Mouse (Mus musculus): ENCODE results near the gene Acot8.
A peak's percentile ranks its signal among the peaks of the same experiment; 100 is the strongest.
"Not testable (repeated sequence)": the region's sequence is repeated elsewhere in the genome, so short reads cannot be mapped to it uniquely, and the experiment has no call there.

Acot8 gene

DNA sequence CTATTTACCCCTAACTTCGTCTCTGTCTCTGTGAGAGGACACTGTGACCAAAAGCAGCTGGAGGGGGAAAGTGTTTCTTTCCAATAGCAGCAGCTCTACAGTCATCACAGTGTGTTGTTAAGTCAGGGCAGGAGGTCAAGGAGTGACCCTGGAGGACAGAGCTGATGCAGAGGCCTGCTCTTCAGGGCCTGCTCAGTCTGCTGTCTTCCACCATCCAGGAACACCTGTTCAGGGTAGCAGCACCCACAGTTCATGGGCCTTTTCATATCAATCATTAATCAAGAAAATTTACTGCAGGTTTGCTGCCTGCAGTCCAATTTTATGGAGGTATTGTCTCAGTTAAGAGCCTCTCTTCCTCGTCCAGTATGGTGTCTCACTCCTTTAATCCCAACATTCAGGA is 8.9 kb upstream of the Acot8 start:
- DNase-seq (ENCODE audit: low read depth), result no peak

DNA sequence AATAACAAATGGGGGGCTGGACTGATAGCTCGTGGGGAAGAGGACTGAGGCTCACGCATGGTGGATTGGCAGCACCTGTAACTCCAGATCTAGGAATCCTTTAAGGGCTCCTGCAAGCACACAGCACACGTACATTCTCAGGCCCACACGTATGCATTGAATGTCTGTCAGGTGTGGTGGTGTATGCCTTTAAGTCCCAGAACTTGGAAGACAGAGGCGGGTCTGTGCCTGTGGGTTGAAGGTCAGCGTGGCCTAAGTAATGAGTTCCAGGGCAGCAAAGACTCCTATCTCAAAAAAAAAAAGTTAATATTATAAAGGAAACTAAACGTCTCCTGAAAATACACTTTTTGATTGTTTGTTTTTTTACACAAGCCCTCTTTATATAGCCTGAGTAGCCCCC is 1.9 kb upstream of the Acot8 start:
- DNase-seq (ENCODE audit: low read depth), result no peak

DNA sequence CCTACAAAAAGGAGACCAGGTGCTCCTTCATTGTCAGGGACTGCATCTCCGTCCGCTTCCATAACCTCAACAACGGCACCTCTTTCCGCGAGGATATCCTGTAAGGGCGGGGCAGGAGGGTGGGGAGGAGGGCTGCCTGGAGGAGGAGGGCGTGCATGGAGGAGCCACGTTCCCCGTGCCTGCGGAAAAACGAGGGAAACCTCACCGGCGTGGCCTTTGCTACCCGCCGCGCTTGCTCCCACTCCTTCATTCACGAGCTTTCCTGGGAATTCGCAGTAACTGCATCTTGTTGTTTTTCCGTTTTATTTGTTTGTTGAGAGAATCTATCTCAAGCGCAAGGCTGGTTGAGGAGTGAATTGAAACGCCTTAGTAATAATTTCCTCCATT is 643 bp upstream of the Acot8 start:
- DNase-seq (ENCODE audit: low read depth), result no peak

DNA sequence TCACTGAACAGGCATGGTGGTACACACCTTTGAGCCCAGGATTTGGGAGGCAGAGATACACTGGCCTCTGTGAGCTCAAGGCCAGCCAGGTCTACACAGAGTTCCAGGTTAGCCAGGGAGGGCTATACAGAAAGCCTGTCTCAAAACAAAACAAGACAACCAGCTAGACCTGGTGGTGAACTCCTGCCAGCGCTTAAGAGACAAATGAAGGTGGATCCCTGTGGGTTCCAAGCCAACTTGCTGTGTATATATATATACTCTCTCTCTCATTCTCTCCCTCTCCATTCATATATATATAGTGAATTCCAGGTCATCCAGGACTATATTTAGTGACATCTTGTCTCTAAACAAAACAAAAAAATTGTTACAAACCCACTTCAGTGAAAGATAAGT is 765 bp downstream of the Acot8 start:
- DNase-seq (ENCODE audit: low read depth), result no peak

DNA sequence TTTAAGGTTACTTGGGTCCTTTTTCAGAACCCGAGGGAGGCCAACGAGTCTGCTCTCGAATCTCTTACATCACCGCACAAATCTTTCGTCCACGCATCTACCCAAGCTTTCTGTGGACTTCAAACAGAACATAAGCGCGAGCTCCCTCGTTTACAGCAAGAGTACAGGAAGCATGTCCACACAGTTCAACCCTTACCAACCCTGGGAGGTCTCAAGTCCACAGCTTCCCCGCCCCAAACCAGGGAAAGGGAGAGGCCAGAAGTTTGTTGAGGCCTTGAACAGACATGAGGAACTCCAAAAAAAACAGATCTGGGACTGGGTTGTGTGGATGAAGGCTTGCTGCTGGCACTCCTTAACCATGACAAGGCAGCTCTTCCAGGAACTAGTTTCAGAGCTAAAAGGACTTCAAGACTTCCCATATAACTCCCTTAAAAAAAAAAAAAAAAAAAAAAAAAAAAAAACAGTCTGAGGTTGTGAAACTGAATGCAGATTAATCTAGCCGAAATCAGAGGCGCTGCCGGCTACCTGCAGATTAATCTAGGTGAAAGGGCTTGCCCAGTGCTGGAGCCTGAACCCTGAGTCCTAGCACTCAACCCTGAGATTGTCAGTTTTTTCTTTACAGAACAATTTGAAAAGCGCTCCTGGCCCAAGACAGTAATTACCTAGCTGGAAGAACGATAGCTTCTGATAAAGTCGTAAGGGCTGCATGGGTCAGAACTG is 1.3 kb downstream of the Acot8 start:
- DNase-seq (ENCODE audit: low read depth), result no peak

DNA sequence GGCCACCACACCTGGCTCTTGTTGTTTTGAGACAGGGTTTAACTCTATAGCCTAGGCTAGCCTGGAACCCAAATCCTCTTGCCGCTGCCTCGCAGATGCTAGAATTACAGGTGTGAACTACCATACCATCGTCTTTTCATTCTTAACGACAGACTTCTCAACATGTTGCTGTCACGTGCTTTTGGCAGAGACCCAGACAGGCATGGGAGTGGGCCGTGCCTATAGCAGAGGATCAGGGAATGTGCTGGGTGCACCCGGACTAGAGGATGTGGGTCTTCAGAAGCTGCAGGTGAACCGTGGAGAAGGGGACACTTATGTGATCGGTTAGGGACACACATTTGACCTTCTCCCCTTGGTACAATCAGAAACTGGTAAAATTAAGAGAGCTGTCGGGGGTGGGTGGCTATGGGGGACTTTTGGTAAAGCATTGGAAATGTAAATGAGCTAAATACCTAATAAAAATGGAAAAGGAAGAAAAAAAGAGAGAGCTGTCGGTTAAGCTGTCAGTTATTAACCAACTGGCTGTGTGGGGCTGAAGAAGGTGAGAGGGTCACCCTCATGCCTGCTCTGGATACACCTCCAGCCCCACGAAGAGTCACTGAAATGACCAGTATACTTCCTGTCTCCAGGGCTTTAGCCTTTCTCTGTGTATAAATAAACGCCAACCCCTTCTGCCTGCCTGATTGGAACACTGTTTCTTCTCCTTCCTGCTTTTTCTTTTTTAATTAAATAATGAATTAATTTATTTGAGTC is 4.3 kb downstream of the Acot8 start:
- DNase-seq (ENCODE audit: low read depth), result no peak

DNA sequence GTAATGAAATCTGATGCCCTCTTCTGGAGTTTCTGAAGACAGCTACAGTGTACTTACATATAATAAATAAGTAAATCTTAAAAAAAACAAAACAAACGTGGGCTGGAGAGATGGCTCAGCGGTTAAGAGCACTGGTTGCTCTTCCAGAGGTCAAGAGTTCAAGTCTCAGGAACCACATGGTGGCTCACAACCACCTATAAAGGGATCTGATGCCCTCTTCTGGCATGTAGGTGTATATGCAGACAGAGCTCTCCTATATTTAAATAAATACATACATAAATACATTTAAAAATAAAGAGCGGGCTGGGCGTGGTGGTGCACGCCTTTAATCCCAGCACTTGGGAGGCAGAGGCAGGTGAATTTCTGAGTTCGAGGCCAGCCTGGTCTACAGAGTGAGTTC is 6.1 kb downstream of the Acot8 start:
- not testable (repeated sequence) for DNase-seq (ENCODE audit: low read depth)

DNA sequence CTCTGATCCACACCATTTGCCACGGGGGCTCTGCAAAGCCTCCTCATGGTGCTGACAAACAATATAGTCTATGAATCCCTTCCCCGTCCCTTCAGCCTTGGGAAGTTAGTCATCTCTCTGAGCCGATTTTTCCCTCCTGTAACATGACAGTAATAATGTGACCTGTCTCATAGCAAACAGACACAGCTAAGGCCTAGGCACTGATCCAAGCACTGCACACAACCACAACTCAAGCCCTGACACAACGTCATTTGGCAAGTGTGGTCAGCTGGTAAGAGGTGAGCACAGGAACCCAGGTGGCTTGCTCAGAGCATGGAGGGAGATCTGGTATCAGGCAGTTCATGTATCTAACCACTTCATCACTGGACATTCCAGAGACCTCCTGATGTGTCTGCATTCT is 8.8 kb downstream of the Acot8 start:
- no peak for DNase-seq (ENCODE audit: low read depth)

DNA sequence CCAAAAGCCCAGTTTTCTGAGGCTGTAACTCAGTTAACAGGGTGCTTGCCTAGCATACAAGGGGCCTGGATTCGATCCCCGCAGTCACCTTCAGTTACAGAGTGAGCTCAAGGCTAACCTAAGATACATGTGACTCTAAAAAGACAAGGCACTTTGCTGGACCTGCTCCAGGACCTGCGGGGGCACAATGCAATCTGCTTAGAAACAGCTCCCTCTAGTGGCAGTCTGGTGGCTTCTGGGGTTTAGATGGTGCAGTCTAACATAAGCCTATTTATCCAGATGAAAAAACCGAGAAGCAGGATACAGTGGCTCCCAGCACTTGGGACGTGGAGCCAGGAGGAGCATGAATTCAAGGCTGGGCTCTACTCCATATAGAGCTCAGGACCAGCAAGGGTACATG is 10.4 kb downstream of the Acot8 start:
- DNase-seq (ENCODE audit: low read depth), result peak; percentile 87

DNA sequence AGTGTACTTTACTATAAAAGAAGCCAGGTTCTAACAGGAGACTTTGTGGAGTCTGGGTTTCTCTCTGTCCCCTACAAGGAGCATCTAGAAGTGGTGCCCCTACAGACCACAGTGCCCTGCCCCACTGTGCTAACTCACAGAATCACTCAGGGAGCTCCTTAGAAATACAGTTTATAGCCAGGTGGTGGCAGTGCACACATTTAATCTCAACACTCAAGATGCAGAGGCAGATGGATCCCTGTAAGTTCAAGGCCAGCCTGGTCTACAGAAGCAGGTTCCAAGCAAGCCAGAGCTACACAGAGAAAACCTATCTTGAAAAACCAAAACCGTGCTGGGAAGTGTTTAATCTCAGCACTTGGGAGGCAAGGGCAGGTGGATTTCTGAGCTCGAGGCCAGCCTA is 10.9 kb downstream of the Acot8 start:
- no peak for DNase-seq (ENCODE audit: low read depth)

DNA sequence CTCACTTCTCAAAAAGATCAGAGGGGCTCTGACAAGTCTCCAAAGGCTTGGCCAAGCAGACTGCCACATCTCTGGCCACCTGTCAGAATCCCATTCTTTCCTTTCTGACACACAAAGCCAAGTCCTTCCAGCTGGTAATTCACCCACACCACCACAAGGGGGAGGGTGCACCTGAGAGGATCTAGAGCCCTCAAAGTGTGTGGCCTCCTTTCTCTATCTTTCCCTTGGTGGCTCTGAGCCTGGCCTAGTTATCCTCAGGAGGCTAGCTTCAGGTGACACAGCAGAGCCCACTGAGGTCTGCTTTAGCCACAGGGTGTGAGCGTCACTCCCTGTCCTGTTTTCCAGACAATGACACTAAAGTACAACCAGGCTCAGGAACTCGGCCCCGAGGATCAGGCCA is 11.4 kb downstream of the Acot8 start:
- DNase-seq (ENCODE audit: low read depth), result no peak

DNA sequence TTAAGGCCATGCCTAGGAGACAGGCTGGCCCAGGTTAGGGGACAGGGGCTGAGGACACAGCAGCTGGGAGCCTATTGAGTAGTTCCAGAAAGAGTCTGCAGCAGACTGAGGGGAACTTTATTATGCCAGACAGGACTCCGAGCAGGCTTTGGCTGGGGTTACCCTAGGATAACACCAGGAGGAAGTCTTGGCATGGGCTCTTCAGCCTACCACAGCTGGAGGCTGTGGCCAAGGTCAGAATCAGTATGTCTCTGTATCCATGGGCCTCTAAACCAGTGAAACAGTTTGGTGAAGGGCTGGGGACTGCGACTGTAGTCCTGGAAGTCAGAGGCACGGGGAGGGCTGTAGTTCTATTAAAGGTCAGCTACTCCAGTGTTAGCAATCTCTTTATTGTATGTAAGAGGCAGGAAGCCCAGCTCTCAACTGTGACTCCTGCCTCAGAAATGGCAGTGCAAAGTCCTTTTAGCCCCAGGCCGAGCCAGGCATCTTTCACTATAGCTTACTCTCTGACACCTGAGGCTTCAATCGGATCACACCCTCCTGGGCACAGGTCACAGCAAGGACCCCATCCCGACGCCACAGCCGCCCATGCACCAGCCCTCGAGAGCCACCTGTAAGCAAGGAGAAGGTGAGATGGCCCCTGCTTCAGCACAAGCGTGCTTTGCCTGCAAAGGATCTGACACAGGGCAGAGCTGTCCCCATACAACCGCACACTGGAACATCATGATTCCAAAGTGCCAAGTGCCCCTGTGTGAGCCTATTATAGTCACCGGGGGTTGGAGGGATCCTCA is 12.1 kb downstream of the Acot8 start:
- DNase-seq (ENCODE audit: low read depth), result no peak

DNA sequence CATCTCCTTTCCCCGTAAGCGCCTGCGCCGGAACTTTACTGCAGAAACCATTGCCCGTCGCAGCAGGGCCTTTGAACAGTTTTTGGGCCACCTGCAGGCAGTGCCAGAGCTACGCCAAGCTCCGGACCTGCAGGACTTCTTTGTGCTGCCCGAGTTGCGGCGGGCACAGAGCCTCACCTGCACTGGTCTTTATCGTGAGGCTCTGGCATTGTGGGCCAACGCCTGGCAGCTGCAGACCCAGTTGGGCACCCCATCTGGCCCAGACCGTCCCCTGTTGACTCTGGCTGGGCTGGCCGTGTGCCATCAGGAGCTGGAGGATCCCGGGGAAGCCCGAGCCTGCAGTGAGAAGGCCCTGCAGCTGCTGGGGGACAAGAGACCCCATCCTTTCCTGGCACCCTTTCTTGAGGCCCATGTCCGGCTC is 12.8 kb downstream of the Acot8 start:
- DNase-seq (ENCODE audit: low read depth), result no peak

DNA sequence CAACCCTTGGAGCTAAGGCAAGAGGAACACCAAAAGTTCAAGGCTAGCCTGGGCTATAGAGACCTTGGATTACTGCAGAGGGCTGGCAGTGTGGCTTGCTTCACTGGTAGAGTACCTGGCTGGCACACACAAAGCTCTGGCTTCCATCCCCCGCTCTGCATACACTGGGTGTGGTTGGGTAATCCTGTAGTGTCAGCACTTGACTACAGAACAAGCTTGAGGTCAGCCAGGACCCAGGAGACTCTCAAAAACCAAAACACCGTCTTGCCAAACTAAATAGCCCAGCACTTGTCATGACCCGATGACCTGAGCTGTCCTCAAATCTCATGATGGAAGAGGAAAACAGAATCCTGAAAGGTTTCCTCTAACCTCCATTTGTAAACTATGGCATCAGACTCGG is 14.2 kb downstream of the Acot8 start:
- no peak for DNase-seq (ENCODE audit: low read depth)

DNA sequence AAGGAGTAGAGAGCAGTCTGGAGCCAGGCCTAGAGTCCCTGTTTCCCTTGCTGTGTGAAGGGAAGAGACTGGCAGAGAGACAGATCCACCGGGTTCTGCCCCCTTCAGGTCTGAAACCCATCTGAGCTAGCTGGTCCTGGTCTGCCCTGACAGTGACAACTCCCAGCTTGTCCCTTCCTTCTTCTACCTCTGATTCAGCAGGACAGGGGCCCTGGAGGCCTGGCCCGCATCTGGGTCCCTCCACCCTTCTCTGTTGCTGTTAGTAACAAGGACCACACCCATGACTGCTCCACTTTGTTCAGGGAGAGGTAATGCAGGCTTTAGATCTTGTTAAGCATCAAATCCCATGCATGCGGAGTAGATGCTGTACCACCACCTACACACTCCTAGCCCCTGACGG is 16.3 kb downstream of the Acot8 start:
- no peak for DNase-seq (ENCODE audit: low read depth)

DNA sequence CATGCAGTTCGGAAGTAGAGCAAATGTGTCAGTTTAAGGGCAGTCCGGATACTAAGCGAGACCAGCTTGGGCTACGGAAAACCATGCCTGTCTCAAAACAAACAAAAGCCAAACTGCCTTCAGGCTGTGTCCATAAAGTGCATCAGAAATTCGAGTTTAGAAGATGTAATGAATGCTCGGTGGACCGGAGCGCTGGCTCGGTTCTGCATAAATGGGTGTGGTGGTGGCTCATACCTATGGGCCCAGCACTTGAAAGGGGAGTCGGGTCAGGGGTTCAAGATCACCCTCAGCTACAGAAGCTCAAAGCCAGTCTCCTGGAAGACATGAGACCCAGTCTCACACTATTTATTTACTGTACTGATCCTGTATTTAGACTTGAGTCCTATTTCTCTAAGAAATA is 16.9 kb downstream of the Acot8 start:
- no peak for DNase-seq (ENCODE audit: low read depth)

DNA sequence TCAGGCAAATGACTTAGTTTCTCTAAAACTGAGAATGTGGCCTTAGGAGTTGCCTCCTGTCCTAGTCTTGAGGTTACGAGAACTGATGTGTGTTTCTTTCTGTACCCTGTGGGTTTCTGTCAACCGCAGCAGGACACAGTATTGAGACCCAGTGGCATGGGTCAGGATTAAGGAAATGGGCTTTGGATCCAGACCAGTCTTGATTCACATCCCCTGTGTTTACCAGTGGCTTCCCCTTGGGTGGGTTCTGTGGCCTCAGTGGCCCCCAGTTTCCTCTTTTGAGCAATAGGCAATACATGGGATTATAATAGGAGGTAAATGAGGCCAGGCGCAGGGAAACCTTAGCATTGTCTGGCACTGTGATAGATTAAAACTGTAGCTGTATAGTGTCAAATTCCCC is 17.6 kb downstream of the Acot8 start:
- no peak for DNase-seq (ENCODE audit: low read depth)

DNA sequence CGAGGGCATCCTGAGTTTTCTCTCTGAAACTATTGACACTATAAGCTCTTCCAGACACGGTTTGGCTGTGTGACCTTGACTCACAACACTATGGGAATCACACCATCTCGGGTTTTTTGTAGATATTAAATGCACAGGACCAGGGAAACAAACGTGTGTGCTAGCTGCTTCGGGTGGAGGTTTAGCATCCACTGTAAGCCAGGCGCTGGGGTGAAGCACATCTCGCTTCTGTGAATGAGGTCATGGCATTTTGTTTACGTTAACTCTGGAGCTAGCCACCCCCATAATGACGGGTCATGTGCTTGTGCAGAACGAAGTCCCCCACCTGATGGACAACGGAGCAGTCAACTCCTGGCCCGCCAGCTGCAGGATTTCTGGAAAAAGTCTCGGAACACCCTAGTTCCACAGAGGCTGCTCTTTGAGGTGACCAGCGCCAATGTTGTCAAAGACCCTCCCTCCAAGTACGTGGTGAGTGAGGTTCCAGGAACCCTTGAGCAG is 18.2 kb downstream of the Acot8 start:
- DNase-seq (ENCODE audit: low read depth), result no peak

DNA sequence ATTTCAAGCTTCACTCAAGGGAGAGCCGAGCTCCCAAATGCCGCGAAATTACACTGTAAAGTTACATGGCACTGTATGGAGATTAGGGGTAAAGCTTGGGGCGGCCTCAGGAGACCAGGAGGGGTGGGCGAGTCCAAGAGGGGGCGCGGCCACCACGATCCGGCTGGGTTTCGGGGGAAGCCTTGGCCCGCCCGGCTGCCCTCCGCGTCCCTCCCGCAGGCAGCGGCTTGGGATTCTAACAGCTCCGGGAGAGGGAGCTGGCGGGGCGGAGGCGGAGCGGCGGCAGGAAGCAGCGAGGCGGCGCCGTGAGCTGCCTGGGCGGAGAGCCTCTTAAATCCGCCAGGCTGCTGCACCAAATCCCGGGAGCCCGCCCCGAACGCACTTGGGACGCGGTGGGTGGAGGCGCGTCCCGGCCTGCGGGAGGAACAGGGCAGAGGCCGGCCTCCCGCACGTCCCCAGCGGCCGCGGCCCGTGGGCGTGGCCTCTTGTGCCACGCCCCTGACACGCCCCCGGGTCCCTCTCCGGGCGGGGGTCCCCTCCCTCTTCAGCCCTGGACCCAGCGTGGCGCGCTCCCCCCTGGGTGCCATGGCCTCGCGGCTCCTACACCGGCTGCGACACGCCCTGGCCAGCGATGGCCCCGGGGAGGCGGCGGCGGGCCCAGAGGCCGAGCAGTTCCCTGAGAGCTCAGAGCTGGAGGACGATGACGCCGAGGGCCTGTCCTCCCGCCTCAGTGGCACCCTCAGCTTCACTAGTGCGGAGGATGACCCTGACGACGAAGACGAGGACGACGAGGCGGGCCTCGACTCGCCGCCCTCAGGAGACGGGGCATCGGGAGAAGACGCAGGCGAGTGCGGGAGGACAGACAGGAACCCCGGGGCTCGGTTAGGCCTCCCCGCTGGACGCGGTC is 18.9 kb downstream of the Acot8 start, which contains the start of gene Snx21:
TSS of gene Snx21 (plus strand) at position 343 of the 907 bp plus-strand sequence.
- DNase-seq (ENCODE audit: low read depth), result no peak

DNA sequence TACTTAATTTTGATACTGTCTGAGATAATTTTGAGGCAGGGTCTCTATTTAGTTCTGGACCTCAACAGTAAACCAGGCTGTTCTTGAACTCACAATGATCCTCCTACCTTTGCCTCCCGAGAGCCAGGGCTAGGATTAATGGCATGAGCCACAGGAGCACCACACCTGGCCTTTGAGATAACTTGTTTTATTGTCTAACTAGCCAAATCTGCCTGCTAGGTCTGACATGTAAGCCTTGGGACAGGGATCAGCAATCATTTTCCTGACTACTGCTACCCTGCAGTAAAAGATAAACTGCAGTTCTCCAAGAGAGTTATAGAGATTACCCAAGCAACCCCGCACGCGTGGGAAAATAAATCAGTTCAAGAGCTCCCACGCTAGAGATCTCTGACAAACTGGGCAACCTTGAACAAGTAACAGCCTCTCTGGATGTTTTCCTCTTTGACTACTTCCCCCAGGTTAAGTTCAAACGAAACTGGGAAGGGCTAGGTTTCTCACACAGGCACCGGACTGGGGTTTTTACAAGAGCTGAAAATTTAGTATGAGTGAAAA is 19.7 kb downstream of the Acot8 start:
- no peak for DNase-seq (ENCODE audit: low read depth)

DNA sequence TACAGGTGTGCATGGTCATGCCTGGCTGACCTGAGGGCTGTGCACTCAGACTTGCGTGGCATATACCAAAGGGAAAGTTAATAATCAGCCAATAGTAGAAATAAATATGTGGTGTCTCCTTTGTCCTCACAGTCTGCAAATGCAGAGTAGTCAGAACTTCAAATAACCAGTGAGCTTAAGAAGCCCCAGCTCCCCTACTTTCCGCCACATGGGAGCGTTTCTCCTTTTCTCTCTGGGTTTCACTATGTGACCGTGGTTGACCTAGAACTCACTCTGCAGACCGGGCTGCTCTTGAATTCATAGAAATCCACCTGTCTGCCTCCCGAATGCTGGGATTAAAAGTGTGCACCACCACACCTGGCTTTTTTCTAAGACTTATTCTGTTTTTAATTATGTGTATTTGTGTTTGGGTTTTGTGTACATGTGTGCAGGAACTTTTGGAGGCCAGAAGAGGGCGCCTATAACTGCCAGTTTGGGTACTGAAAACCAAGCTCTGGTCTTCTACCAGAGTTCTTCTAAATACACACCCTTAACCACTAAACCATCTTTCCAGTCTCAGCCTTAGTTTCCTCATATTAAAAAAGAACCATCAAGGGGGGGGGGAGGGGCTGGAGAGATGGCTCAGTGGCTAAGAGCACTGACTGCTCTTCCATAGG is 20.6 kb downstream of the Acot8 start:
- no peak for DNase-seq (ENCODE audit: low read depth)

Data from c-Kit-positive CD71-positive TER-119-negative erythroid progenitor cells, embryonic 14.5 days (primary cell).